Mouse (Mus musculus) hindbrain, embryonic 13.5 days (tissue): ENCODE data around the gene Pard3. TPM values are rescaled to one million over a fixed set of nuclear protein-coding genes. Genes with fewer than 3 reads are reported as not detected.

Experiments
- ATAC-seq: fragments of 200-750 bp; cut with Nextera tagmentation; 2 replicates; pipeline ENCODE4 v1.8.0; 2017; ENCODE audit warnings: moderate TSS enrichment; ENCODE audit not compliant: low FRiP score
- H3K27ac ChIP-seq: fragments of 300-500 bp; sonication (generic); 2 replicates; pipeline ENCODE4 v1.5.1; 2015; ENCODE audit warnings: inconsistent platforms, mild to moderate bottlenecking, moderate library complexity
- H3K27me3 ChIP-seq: fragments of 300-500 bp; sonication (generic); 2 replicates; pipeline ENCODE4 v1.6.1; 2015; ENCODE audit warnings: mild to moderate bottlenecking, inconsistent platforms
- H3K36me3 ChIP-seq: fragments of 300-500 bp; sonication (generic); 2 replicates; pipeline ENCODE4 v1.6.1; 2015; ENCODE audit warnings: mild to moderate bottlenecking, inconsistent platforms
- H3K4me1 ChIP-seq: fragments of 300-500 bp; sonication (generic); replicated peaks from 2 replicates; pipeline ENCODE4 v1.6.1; 2015; ENCODE audit warnings: inconsistent platforms
- H3K4me2 ChIP-seq: fragments of 300-500 bp; sonication (generic); 2 replicates; pipeline ENCODE4 v1.6.1; 2015; ENCODE audit warnings: inconsistent platforms, mild to moderate bottlenecking, moderate library complexity
- H3K4me3 ChIP-seq: fragments of 300-500 bp; sonication (generic); 2 replicates; pipeline ENCODE4 v1.5.1; 2015; ENCODE audit warnings: mild to moderate bottlenecking, inconsistent platforms
- H3K9ac ChIP-seq: fragments of 300-500 bp; sonication (generic); 2 replicates; pipeline ENCODE4 v1.6.1; 2015; ENCODE audit warnings: mild to moderate bottlenecking, inconsistent platforms
- H3K9me3 ChIP-seq: fragments of 300-500 bp; sonication (generic); 2 replicates; pipeline ENCODE4 v1.6.1; 2016; ENCODE audit warnings: inconsistent platforms
- WGBS: fragments of 180-500 bp; shearing (Covaris S2); methylation state at CpG from one replicate; pipeline ENCODE4 v1.1.7; 2015; 5-methylcytosine and 5-hydroxymethylcytosine counted together
- polyA plus RNA-seq: library from polyadenylated mRNA; unstranded; fragments of >200 nt; fragmentation: Nextera tagmentation; extraction: Ambion mirVana; gene quantifications from 2 replicates; pipeline ENCODE4 v1.2.1, GENCODE M21; 2015

Gene Pard3
- polyA plus RNA-seq, 1 experiment from 2014 or later: 22.5 TPM

DNA sequence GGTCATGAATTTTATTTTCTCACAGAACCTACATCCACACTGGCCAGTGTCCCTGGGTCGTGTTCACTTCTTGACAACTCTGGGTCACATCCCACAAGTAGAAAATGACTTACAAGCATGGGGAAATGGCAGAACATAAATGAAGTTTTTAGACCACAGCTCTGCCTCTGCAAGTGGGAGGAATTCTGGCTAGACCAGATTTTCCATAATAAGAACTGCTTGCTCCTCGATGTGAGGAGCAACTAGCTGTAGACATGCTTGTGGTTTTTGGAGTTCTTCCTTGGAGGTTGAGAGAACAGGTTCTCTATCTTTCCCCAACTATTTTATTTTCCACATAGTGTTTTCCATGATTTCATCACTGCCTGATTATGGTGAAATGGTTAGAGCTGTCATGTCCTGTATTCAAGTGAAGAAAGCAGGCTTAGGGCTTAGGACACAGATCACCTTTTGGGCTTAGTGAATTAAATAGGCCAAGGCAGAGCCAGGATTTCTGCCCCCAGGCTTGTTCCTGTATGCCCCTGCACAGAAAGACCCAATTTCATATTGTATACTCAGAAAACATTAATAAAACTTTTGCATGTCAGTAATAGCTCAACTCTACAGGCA is 284.3 kb downstream of the Pard3 start:
- no peaks in the 10 kb centered on the region for H3K9me3 ChIP-seq
- H3K4me3 ChIP-seq: no peak overlapping the region
- no peak overlapping the region for H3K9ac ChIP-seq
- 95% methylated on average over 2 of the region's 2 CpGs for WGBS
- peaks cover 4% of the 10 kb centered on the region for H3K4me1 ChIP-seq
- H3K27me3 ChIP-seq: no peaks in the 10 kb centered on the region
- H3K36me3 ChIP-seq: no peaks in the 10 kb centered on the region
- ATAC-seq: no peak
- no peak overlapping the region for H3K27ac ChIP-seq
- no peak overlapping the region for H3K4me2 ChIP-seq

GRCm38 (mm10) chr8:127361796-127362195 is 298.1 kb downstream of the Pard3 start:
- no peaks in the 10 kb centered on the region for H3K9me3 ChIP-seq
- no peak overlapping the region for H3K4me3 ChIP-seq
- no peak overlapping the region for H3K27ac ChIP-seq
- no peaks in the 10 kb centered on the region for H3K4me1 ChIP-seq
- peaks cover 3% of the 10 kb centered on the region; the same call in 1 of the 2 replicates for H3K36me3 ChIP-seq
- H3K9ac ChIP-seq: no peak overlapping the region
- H3K27me3 ChIP-seq: no peaks in the 10 kb centered on the region
- ATAC-seq: no peak
- no peak overlapping the region for H3K4me2 ChIP-seq

DNA sequence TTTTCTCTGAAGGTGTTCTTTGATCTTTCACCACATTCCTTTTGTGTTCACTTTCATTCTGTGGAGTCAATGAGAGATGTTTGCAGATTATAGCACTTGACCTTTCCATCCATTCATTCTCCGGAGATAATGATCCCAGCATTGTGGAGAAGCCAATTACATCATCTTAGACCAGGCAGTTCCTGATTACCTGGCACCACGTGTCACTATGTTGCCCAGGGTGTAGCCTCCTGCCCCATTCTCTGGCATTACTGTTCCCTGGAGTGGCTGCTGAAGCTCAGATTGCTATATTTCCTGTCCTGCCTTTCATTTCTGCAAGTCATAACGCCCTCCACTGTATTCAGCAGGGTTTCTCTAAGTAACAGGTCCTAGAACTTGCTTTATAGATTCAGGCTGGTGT is 304.7 kb downstream of the Pard3 start:
- Histone ChIP-seq H3K27ac (no peak overlapping the region), H3K4me2 (no peak overlapping the region), H3K4me3 (no peak overlapping the region), H3K36me3 (peaks cover 14% of the 10 kb centered on the region), H3K9me3 (no peaks in the 10 kb centered on the region), H3K4me1 (peaks cover 3% of the 10 kb centered on the region; the same call in 1 of the 2 replicates), H3K27me3 (no peaks in the 10 kb centered on the region), H3K9ac (no peak overlapping the region)
- 54% methylated on average over 3 of the region's 3 CpGs for whole genome bisulfite sequencing
- ATAC-seq: no peak

DNA sequence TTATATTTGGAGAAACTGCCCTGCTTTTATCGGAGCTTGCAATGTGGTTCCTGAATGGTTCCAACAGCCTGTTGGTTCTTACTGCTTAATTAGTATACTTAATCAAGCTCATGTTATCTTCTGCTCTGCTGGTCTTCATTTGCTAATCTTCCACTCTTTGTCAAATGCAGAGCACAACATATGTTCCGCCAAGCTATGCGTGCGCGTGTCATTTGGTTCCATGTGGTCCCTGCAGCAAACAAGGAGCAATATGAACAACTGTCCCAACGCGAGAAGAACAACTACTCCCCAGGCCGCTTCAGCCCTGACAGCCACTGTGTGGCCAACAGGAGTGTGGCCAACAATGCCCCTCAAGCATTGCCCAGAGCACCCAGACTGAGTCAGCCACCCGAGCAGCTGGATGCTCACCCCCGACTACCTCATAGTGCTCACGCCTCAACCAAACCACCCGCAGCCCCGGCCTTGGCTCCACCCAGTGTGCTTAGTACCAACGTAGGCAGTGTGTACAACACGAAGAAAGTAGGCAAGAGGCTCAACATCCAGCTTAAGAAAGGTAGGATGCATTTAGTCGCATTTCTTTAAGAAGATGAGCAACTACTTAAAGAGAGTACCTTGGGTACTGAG is 307.7 kb downstream of the Pard3 start:
- Histone ChIP-seq H3K27ac (no peak overlapping the region), H3K27me3 (no peaks in the 10 kb centered on the region), H3K4me1 (peaks cover 3% of the 10 kb centered on the region; the same call in 1 of the 2 replicates), H3K4me3 (no peak overlapping the region), H3K9ac (no peak overlapping the region), H3K9me3 (no peaks in the 10 kb centered on the region), H3K4me2 (no peak overlapping the region), H3K36me3 (peaks cover 11% of the 10 kb centered on the region)
- ATAC-seq: no peak
- 93% methylated on average over 16 of the region's 16 CpGs for WGBS

DNA sequence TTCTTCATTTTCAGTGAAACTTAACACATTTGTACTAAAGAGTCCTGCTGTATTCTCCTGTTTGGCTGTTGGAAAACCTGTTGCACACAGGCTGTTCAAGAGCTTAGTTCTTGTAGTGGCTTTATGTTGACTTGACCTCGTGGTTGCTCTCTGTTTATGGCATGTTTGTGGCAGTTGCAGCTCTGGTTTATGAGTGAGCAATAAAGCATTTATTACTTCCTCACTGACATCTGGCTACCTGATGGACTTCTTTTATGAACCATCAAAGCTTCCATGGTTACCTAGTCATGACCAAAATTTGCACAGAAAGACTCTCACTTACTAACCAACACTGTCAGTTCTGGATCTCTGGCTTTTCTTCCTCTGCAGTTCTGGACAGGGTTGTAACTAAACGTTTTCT is 314.1 kb downstream of the Pard3 start:
- Histone ChIP-seq H3K27ac (no peak overlapping the region), H3K9me3 (no peaks in the 10 kb centered on the region), H3K9ac (no peak overlapping the region), H3K27me3 (no peaks in the 10 kb centered on the region), H3K4me1 (peaks cover 10% of the 10 kb centered on the region), H3K36me3 (peaks cover under 1% of the 10 kb centered on the region; the same call in 1 of the 2 replicates), H3K4me3 (no peak overlapping the region), H3K4me2 (no peak overlapping the region)
- ATAC-seq: no peak
- WGBS: 76% methylated on average over 2 of the region's 2 CpGs

GRCm38 (mm10) chr8:127378994-127379858 is 315.5 kb downstream of the Pard3 start:
- H3K9ac ChIP-seq: 0 out of 2 replicates have a peak overlapping the region, but pooled peaks have one; percentile 6
- peak; percentile 68; the same call in 1 of the 2 replicates for ATAC-seq
- no peaks in the 10 kb centered on the region for H3K27me3 ChIP-seq
- peaks cover 7% of the 10 kb centered on the region for H3K4me1 ChIP-seq
- H3K9me3 ChIP-seq: no peaks in the 10 kb centered on the region
- no peak overlapping the region for H3K4me3 ChIP-seq
- peak overlapping the region; percentile 80 for H3K27ac ChIP-seq
- no peak overlapping the region for H3K4me2 ChIP-seq
- peaks cover 11% of the 10 kb centered on the region for H3K36me3 ChIP-seq
- WGBS: 46% methylated on average over 11 of the region's 11 CpGs

DNA sequence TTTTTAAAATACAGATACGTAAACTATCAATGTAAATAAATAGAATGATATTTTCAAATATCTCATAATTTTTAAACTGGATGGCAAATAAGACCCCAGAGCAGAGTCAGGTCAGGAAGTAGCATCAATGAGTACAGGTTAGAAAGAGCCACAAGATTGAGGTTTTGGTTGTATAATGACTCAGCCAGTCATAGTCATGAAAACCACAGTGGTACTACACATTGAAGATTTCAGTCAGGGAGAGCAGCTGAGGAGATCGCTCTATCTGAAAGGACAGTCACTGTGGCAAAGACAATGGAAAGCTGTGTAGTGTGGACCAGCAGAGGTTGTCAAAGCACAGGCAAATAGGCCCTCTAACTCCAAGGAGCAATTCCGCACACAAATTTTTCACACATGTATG is 317.6 kb downstream of the Pard3 start:
- H3K27ac ChIP-seq: no peak overlapping the region

GRCm38 (mm10) chr8:127392700-127393099 is 329.0 kb downstream of the Pard3 start:
- no peak overlapping the region for H3K27ac ChIP-seq
- H3K9me3 ChIP-seq: peaks cover 6% of the 10 kb centered on the region; the same call in 1 of the 2 replicates
- H3K4me3 ChIP-seq: no peak overlapping the region
- H3K27me3 ChIP-seq: no peaks in the 10 kb centered on the region
- no peaks in the 10 kb centered on the region for H3K4me1 ChIP-seq
- no peak for ATAC-seq
- H3K4me2 ChIP-seq: no peak overlapping the region
- no peak overlapping the region for H3K9ac ChIP-seq
- H3K36me3 ChIP-seq: peaks cover 29% of the 10 kb centered on the region

More for the DNA sequence above, 317.6 kb downstream of the Pard3 start:
- Histone ChIP-seq H3K4me3 (no peak overlapping the region), H3K27me3 (no peaks in the 10 kb centered on the region), H3K36me3 (peaks cover 11% of the 10 kb centered on the region), H3K4me1 (peaks cover 12% of the 10 kb centered on the region), H3K9me3 (no peaks in the 10 kb centered on the region), H3K9ac (no peak overlapping the region), H3K4me2 (no peak overlapping the region)
- 95% methylated on average over 3 of the region's 3 CpGs for WGBS
- ATAC-seq: no peak

- no peaks in the 10 kb centered on the region for H3K27me3 ChIP-seq
- no peak overlapping the region for H3K9ac ChIP-seq
- no peak overlapping the region for H3K4me2 ChIP-seq
- no peak for ATAC-seq
- H3K36me3 ChIP-seq: peaks cover 19% of the 10 kb centered on the region
- no peak overlapping the region for H3K27ac ChIP-seq
- no peaks in the 10 kb centered on the region for H3K4me1 ChIP-seq
- no peak overlapping the region for H3K4me3 ChIP-seq
- H3K9me3 ChIP-seq: no peaks in the 10 kb centered on the region
- 73% methylated on average over 4 of the region's 4 CpGs for WGBS
These were observed 331.8 kb downstream of the Pard3 start for GRCm38 (mm10) chr8:127395488-127395887.

- no peak overlapping the region for H3K4me3 ChIP-seq
- H3K27ac ChIP-seq: no peak overlapping the region
- H3K4me1 ChIP-seq: peaks cover 4% of the 10 kb centered on the region
- H3K27me3 ChIP-seq: no peaks in the 10 kb centered on the region
- no peak overlapping the region for H3K9ac ChIP-seq
- 0 out of 2 replicates have a peak, but pooled peaks cover 2% of the 10 kb centered on the region for H3K36me3 ChIP-seq
- no peak overlapping the region for H3K4me2 ChIP-seq
- no peaks in the 10 kb centered on the region for H3K9me3 ChIP-seq
- ATAC-seq: no peak
These were observed 342.1 kb downstream of the Pard3 start for GRCm38 (mm10) chr8:127405815-127406214.

- Histone ChIP-seq H3K4me1 (peaks cover 8% of the 10 kb centered on the region), H3K4me2 (no peak overlapping the region), H3K27ac (peak overlapping the region; percentile 63), H3K9me3 (no peaks in the 10 kb centered on the region), H3K27me3 (no peaks in the 10 kb centered on the region), H3K36me3 (0 out of 2 replicates have a peak, but pooled peaks cover 4% of the 10 kb centered on the region), H3K4me3 (no peak overlapping the region), H3K9ac (no peak overlapping the region)
- 70% methylated on average over 12 of the region's 12 CpGs for whole genome bisulfite sequencing
- peak; percentile 57; the same call in 1 of the 2 replicates for ATAC-seq
These were observed 346.9 kb downstream of the Pard3 start for GRCm38 (mm10) chr8:127410606-127411005.

GRCm38 (mm10) chr8:127411190-127411848 is 347.6 kb downstream of the Pard3 start:
- 52% methylated on average over 4 of the region's 4 CpGs for WGBS
- Histone ChIP-seq H3K36me3 (0 out of 2 replicates have a peak, but pooled peaks cover 7% of the 10 kb centered on the region), H3K4me3 (no peak overlapping the region), H3K4me2 (no peak overlapping the region), H3K27ac (peak overlapping the region; percentile 62; the same call in 1 of the 2 replicates), H3K4me1 (peaks cover 5% of the 10 kb centered on the region), H3K27me3 (no peaks in the 10 kb centered on the region), H3K9ac (no peak overlapping the region), H3K9me3 (no peaks in the 10 kb centered on the region)
- ATAC-seq: peak; percentile 54; the same call in 1 of the 2 replicates
